Mouse (Mus musculus) liver, adult 2 months (tissue): ENCODE measurements around the gene Sp4. TPM values are rescaled to one million over a fixed set of nuclear protein-coding genes. Genes with fewer than 3 reads are reported as not detected.

ENCODE experiments used
- DNase-seq: peaks from one replicate; pipeline ENCODE4 v3.0.0-alpha.2; 2011; ENCODE audit warnings: low read depth, low spot score; ENCODE audit errors: extremely low read depth
- H3K27ac ChIP-seq: fragments of 200-500 bp; replicated peaks from 2 replicates; pipeline ENCODE4 v1.5.1; 2012; ENCODE audit warnings: low read depth, mild to moderate bottlenecking, control low read depth, inconsistent platforms, low read length; ENCODE audit not compliant: insufficient read depth
- H3K27me3 ChIP-seq: fragments of 200-500 bp; 2 replicates; pipeline ENCODE4 v1.6.1; 2012; ENCODE audit warnings: mild to moderate bottlenecking, moderate library complexity, low read length, inconsistent platforms; ENCODE audit not compliant: control insufficient read depth, insufficient read depth
- H3K36me3 ChIP-seq: fragments of 200-500 bp; 2 replicates; pipeline ENCODE4 v1.6.1; 2012; ENCODE audit warnings: low read length, inconsistent platforms; ENCODE audit not compliant: control insufficient read depth, insufficient read depth
- H3K4me1 ChIP-seq: fragments of 200-500 bp; 2 replicates; pipeline ENCODE4 v1.6.1; 2011; ENCODE audit warnings: low read length; ENCODE audit not compliant: control insufficient read depth, insufficient read depth
- H3K4me3 ChIP-seq: fragments of 200-500 bp; 2 replicates; pipeline ENCODE4 v1.5.1; 2011; ENCODE audit warnings: low read depth, mild to moderate bottlenecking, control low read depth, low read length, moderate library complexity; ENCODE audit not compliant: insufficient read depth
- H3K79me2 ChIP-seq: fragments of 200-500 bp; 2 replicates; pipeline ENCODE4 v1.6.1; 2012; ENCODE audit warnings: inconsistent platforms, mild to moderate bottlenecking, low read length, moderate library complexity; ENCODE audit not compliant: control insufficient read depth, insufficient read depth
- H3K9ac ChIP-seq: fragments of 200-500 bp; 2 replicates; pipeline ENCODE4 v1.6.1; 2012; ENCODE audit warnings: low read depth, mild to moderate bottlenecking, control low read depth, inconsistent platforms, low read length
- CTCF ChIP-seq: fragments of 200-500 bp; IDR thresholded peaks from 2 replicates; pipeline ENCODE4 v1.5.1; 2011; ENCODE audit warnings: low read depth, low read length, control low read depth
- POLR2A ChIP-seq: fragments of 200-500 bp; IDR thresholded peaks from 2 replicates; pipeline ENCODE4 v1.6.1; 2011; ENCODE audit warnings: low read length, control low read depth; ENCODE audit not compliant: insufficient read depth; ENCODE audit errors: extremely low read depth
- WGBS: fragments of 180-500 bp; shearing (Covaris S2); methylation state at CpG from one replicate; pipeline ENCODE4 v1.1.7; 2018; 5-methylcytosine and 5-hydroxymethylcytosine counted together
- polyA plus RNA-seq: library from polyadenylated mRNA; depleted of rRNA; stranded (reverse); fragments of >200 nt; gene quantifications from 2 replicates; pipeline ENCODE4 v1.2.3, GENCODE M21; 2012
- total RNA-seq: library from RNA; depleted of rRNA; stranded (reverse); fragments of >200 nt; gene quantifications from 2 replicates; pipeline ENCODE4 v1.2.3, GENCODE M21; 2014

Sp4 gene
- total and polyA plus RNA-seq, 2 experiments, result 1.6 to 9.3 TPM

DNA sequence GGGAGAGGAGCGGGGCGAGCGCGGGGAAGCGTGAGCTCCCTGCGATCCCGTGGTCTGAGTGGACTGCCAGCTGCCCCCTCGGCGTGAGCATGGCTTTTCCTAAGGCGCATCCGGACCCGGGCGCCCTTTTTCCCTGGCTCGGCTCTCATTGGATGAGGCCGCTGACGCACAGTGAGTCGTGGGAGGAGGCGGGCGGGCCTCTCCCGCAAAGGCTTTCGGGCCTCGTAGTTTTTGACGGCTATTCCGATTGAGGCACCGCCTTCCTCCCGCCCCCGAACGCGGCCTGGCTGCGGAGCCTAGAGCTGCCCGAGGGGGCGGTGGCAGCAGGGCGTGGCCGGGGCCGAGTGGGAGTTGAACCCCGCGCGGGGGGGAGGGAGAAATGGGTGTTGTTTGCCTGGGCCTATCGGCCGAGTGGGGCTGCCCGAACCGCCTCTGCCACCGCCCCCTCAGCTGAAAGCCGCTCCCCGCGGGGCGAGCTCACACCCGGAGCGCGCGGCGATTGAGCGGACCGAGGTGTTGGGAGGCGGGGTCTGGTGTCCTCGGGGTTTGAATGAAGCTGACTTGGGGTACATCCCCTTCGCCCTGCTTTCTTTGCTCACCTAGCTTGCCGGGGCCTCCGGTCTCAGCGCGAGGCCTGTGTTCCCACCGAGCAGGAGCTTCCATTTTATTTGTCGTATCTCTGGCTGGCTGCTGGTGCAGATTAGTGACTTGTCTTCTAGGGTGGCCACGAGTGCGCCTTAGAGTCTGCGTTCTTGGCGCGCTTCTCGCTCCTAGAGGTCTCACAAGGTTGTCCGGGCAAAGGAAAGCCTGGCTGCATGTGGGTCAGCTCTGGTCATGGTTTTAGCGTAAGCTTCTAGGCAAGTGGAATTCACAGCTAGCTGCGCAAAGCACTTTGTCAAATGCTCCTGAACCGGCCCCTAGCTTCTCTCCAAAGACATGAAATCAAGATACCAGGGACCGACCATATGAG, 911 bp upstream of the Sp4 start:
- H3K9ac ChIP-seq, result peak overlapping the region; percentile 88
- H3K79me2 ChIP-seq, result no peaks in the 10 kb centered on the region
- WGBS, result under 1% methylated on average over 73 of the region's 74 CpGs
- TF ChIP-seq CTCF, result peak; percentile 24; the same call in 1 of the 2 replicates
- TF ChIP-seq POLR2A, result no peak
- H3K27ac ChIP-seq, result peak overlapping the region; percentile 95
- H3K4me1 ChIP-seq, result peaks cover 6% of the 10 kb centered on the region
- H3K36me3 ChIP-seq, result no peaks in the 10 kb centered on the region
- H3K27me3 ChIP-seq, result no peaks in the 10 kb centered on the region
- peak overlapping the region; percentile 98 for H3K4me3 ChIP-seq
- peak; percentile 89 for DNase-seq

DNA sequence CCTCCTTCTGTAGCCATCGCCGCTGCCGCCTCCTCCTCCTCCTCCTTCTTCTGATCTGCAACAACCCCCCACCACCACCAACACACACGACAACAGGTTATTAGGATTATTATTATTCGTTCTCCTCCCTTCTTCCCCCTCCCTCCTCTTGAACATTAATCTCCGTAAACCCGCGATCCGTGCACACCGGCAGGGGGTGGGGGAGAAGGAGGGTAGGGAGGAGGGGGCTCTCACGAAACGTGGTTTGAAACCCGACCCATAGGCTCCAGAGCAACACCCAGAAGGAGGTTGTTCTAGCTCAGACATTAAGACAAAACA, 527 bp downstream of the Sp4 start:
- Histone ChIP-seq H3K36me3 (no peaks in the 10 kb centered on the region), H3K9ac (peak overlapping the region; percentile 57), H3K4me3 (peak overlapping the region; percentile 65), H3K4me1 (peaks cover 6% of the 10 kb centered on the region), H3K27me3 (no peaks in the 10 kb centered on the region), H3K27ac (peak overlapping the region; percentile 74), H3K79me2 (no peaks in the 10 kb centered on the region)
- WGBS, result 0% methylated on average over 13 of the region's 13 CpGs
- TF ChIP-seq CTCF (0 out of 2 replicates have a peak, but pooled peaks have one; percentile 11), POLR2A (no peak)
- no peak for DNase-seq

DNA sequence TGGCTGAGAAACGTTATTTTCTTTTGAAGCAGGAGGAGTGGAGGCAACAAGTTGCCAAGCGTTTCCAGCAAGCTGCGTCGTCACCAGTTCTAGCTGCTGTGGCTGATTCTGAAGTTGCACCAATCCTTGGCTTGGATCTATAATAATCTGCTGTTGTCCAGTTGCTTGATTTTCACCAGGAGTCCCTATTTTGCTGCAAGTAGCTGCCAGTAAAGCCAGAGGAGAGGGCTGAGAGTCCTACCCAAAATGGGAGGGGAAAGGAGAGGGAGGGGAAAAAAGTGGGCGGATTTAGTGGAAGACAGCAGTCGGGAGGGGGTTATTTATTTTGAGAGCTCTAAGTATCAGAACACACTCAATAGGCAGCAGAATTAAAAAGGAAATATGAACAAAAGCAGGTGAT, 1.3 kb downstream of the Sp4 start:
- H3K79me2 ChIP-seq, result no peaks in the 10 kb centered on the region
- H3K27ac ChIP-seq, result peak overlapping the region; percentile 38
- DNase-seq, result peak; percentile 96
- peaks cover 6% of the 10 kb centered on the region for H3K4me1 ChIP-seq
- WGBS, result 15% methylated on average over 6 of the region's 6 CpGs
- TF ChIP-seq POLR2A (no peak), CTCF (no peak)
- peak overlapping the region; percentile 43 for H3K9ac ChIP-seq
- H3K27me3 ChIP-seq, result no peaks in the 10 kb centered on the region
- peak overlapping the region; percentile 47 for H3K4me3 ChIP-seq
- no peaks in the 10 kb centered on the region for H3K36me3 ChIP-seq

DNA sequence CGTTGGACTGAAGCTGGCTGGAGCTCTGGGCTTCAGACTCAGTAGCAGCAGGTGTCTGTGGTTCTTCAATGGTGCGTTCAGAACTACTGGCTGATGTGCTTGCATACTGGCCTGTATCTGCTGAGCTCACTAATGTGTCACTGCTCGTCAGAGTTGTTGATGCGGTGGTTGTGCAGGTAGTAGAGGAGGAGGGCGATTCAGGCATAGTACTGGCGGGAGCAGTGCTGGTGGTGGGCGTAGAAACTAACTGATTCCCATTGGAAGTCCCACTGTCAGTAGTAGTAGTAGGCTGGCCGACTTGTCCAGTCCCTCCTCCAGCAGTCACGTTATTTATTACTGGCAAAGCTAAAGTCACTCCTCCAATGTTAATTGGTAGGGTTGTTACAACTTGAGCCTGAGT, 2.1 kb downstream of the Sp4 start:
- WGBS, result 32% methylated on average over 9 of the region's 9 CpGs
- H3K79me2 ChIP-seq, result no peaks in the 10 kb centered on the region
- DNase-seq, result peak; percentile 64
- no peaks in the 10 kb centered on the region for H3K36me3 ChIP-seq
- TF ChIP-seq POLR2A (no peak), CTCF (no peak)
- H3K9ac ChIP-seq, result peak overlapping the region; percentile 43; the same call in 1 of the 2 replicates
- H3K27ac ChIP-seq, result peak overlapping the region; percentile 38
- H3K27me3 ChIP-seq, result no peaks in the 10 kb centered on the region
- 0 out of 2 replicates have a peak overlapping the region, but pooled peaks have one; percentile 9 for H3K4me3 ChIP-seq
- peaks cover 6% of the 10 kb centered on the region for H3K4me1 ChIP-seq

DNA sequence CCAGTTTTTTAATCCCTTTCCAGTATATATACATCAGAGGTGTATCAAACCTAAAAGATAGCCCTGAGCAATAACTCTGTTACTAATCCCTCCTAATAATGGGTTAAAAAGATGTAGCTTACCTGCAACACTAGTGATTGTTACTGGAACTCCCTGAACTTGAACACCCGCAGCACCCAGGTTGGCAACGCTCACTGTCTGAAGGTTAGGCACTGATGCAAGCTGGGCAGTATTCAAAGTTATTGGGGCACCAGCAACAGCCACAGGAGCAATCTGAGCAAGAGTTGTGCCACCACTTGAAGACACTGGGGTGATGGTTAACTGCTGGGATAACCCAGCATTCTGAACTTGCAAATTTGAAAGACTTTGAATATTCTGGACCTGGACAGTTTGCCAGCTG, 2.7 kb downstream of the Sp4 start:
- WGBS, result 27% methylated on average over 2 of the region's 2 CpGs
- Histone ChIP-seq H3K4me3 (no peak overlapping the region), H3K27ac (no peak overlapping the region)

DNA sequence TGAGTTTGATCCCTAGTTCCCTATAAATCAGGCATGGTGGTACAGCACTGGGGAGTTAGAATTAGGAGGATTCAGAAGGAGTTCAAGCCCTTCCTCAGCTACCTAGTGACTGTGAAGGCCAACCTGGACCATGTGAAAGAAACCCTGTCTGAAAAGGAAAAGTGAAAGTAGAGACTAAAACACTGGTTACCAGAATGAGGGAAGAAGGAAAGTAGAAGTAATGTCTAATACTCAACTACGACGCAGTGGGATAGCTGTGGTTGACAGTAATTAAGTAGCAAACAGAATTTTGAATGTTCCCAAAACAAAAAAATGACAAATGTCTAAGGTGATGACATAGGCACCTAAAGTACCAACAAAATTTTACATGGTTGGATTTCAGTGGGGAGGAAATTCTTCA, 5.0 kb downstream of the Sp4 start:
- peaks cover 6% of the 10 kb centered on the region for H3K4me1 ChIP-seq
- DNase-seq, result peak; percentile 39
- no peaks in the 10 kb centered on the region for H3K36me3 ChIP-seq
- no peaks in the 10 kb centered on the region for H3K27me3 ChIP-seq
- TF ChIP-seq CTCF (no peak), POLR2A (no peak)
- no peak overlapping the region for H3K27ac ChIP-seq
- H3K79me2 ChIP-seq, result no peaks in the 10 kb centered on the region; the same call in 1 of the 2 replicates
- no peak overlapping the region for H3K4me3 ChIP-seq
- H3K9ac ChIP-seq, result no peak overlapping the region
- WGBS, result 27% methylated on average over 2 of the region's 2 CpGs

More for the DNA sequence above, 2.7 kb downstream of the Sp4 start:
- Histone ChIP-seq H3K9ac (no peak overlapping the region), H3K79me2 (no peaks in the 10 kb centered on the region), H3K36me3 (no peaks in the 10 kb centered on the region), H3K27me3 (no peaks in the 10 kb centered on the region), H3K4me1 (peaks cover 6% of the 10 kb centered on the region)
- peak; percentile 50 for DNase-seq
- TF ChIP-seq CTCF (no peak), POLR2A (no peak)
